Mouse (Mus musculus) thymus, adult 2 months (tissue): ENCODE measurements around the gene Far2. TPM values are rescaled to one million over a fixed set of nuclear protein-coding genes. Genes with fewer than 3 reads are reported as not detected.
A peak's percentile ranks its signal among the peaks of the same experiment; 100 is the strongest.

ENCODE experiments used
- DNase-seq: peaks from one replicate; pipeline ENCODE4 v3.0.0; 2021
- H3K27ac ChIP-seq: fragments of 200-500 bp; 2 replicates; pipeline ENCODE4 v1.5.1; 2012; ENCODE audit warnings: low read length, control low read depth; ENCODE audit not compliant: control insufficient read depth, insufficient read depth
- H3K27me3 ChIP-seq: fragments of 200-500 bp; 2 replicates; pipeline ENCODE4 v1.6.1; 2012; ENCODE audit warnings: mild to moderate bottlenecking, low read length, moderate library complexity, mixed read lengths; ENCODE audit not compliant: control insufficient read depth, insufficient read depth
- H3K36me3 ChIP-seq: fragments of 200-500 bp; 2 replicates; pipeline ENCODE4 v1.6.1; 2012; ENCODE audit warnings: mild to moderate bottlenecking, low read length, moderate library complexity; ENCODE audit not compliant: control insufficient read depth, insufficient read depth
- H3K4me1 ChIP-seq: fragments of 200-500 bp; replicated peaks from 2 replicates; pipeline ENCODE4 v1.6.1; 2012; ENCODE audit warnings: low read length; ENCODE audit not compliant: control insufficient read depth, insufficient read depth
- H3K4me3 ChIP-seq: fragments of 200-500 bp; 2 replicates; pipeline ENCODE4 v1.5.1; 2012; ENCODE audit warnings: mild to moderate bottlenecking, low read length, control low read depth, moderate library complexity; ENCODE audit not compliant: control insufficient read depth, insufficient read depth
- CTCF ChIP-seq: fragments of 200-500 bp; IDR thresholded peaks from 2 replicates; pipeline ENCODE4 v1.5.1; 2012; ENCODE audit warnings: mild to moderate bottlenecking, control low read depth, low read length, moderate library complexity, borderline replicate concordance; ENCODE audit not compliant: control insufficient read depth, poor library complexity, insufficient read depth; ENCODE audit errors: extremely low read depth
- POLR2A ChIP-seq: fragments of 200-500 bp; IDR thresholded peaks from 2 replicates; pipeline ENCODE4 v1.6.1; 2012; ENCODE audit warnings: mild to moderate bottlenecking, low read length, control low read depth, moderate library complexity; ENCODE audit not compliant: control insufficient read depth, poor library complexity, insufficient read depth; ENCODE audit errors: extremely low read depth
- WGBS: fragments of 180-500 bp; shearing (Covaris S2); methylation state at CpG from one replicate; pipeline ENCODE4 v1.1.7; 2018; 5-methylcytosine and 5-hydroxymethylcytosine counted together
- polyA plus RNA-seq: library from polyadenylated mRNA; depleted of rRNA; stranded (reverse); fragments of >200 nt; gene quantifications from 2 replicates; pipeline ENCODE4 v1.2.3, GENCODE M21; 2012

Gene Far2
- polyA plus RNA-seq, 1 experiment, result 0.22 TPM

DNA sequence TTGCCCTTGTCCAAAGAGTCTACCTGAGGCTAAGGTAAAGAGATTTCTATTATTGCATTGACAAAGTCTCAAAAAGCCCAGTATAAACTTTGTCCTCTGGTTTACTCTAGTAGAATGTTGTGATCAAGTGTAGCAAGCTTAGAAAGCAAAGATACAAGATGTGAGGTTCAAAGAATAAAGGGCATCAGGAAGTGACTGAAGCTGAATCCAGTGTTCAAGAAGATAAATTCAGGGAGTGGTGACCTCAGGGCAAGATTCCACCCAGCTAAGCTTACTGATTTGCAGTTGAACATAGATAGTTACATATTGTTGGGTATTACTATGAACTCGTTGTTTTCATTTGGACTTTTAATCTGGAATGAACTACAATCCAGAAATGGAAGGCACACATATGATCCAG, 138.6 kb downstream of the Far2 start:
- TF ChIP-seq CTCF (no peak), POLR2A (no peak)
- H3K27ac ChIP-seq, result no peak overlapping the region
- H3K36me3 ChIP-seq, result peaks cover 46% of the 10 kb centered on the region
- H3K4me3 ChIP-seq, result no peak overlapping the region
- no peak for DNase-seq
- H3K27me3 ChIP-seq, result no peaks in the 10 kb centered on the region
- 94% methylated on average over 1 of the region's 1 CpGs for WGBS
- no peaks in the 10 kb centered on the region for H3K4me1 ChIP-seq

GRCm38 (mm10) chr6:148193972-148194701, 147.1 kb downstream of the Far2 start:
- Histone ChIP-seq H3K27me3 (no peaks in the 10 kb centered on the region), H3K4me3 (no peak overlapping the region), H3K27ac (no peak overlapping the region), H3K36me3 (peaks cover 40% of the 10 kb centered on the region), H3K4me1 (no peaks in the 10 kb centered on the region)
- 96% methylated on average over 6 of the region's 6 CpGs for WGBS
- TF ChIP-seq POLR2A (no peak), CTCF (no peak)
- no peak for DNase-seq

DNA sequence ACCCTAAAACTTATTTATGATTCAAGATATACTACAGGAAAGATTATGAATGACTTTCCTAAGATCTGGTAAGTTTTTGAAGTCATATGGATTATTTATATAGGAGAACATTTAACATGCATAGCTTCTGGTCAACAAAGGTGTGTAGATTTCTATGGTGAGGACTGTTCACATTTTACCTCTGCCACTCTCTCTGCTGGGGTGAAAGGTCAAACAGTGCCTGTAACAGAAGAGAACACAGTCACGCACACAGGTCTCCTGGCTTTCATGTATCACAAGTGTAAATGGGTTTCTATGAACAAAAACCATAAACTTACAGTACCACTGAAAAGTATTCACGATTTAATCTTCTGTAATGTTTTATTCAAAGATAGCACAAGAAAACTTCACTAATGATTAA, 152.1 kb downstream of the Far2 start:
- over 99% methylated on average over 2 of the region's 2 CpGs for whole genome bisulfite sequencing
- Histone ChIP-seq H3K27ac (no peak overlapping the region), H3K4me1 (no peaks in the 10 kb centered on the region), H3K27me3 (no peaks in the 10 kb centered on the region), H3K36me3 (peaks cover 50% of the 10 kb centered on the region), H3K4me3 (no peak overlapping the region)
- TF ChIP-seq CTCF, result no peak
- no peak for DNase-seq

DNA sequence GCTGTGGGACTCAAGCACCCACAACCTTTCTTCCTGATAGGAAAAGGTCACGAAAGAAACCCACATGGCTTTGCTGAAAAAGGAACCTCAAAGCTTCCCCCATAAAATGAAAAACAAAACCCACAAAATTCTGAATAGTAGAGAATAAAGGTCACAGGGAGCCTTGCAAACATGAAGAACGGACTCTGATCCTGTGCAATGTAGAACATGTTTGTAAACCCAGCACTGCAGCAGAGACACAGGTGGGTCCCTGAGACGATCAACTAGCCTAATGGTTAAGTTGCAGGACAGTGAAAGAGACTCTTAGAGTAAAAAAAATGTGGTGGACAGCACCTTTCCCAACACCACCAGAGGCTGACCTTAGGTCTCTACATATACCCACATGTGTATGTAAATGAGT, 152.7 kb downstream of the Far2 start:
- Histone ChIP-seq H3K4me3 (no peak overlapping the region), H3K4me1 (no peaks in the 10 kb centered on the region), H3K27me3 (no peaks in the 10 kb centered on the region), H3K27ac (no peak overlapping the region), H3K36me3 (peaks cover 46% of the 10 kb centered on the region)
- 83% methylated on average over 3 of the region's 3 CpGs for WGBS
- no peak for DNase-seq
- no peak for TF ChIP-seq POLR2A
- TF ChIP-seq CTCF, result no peak

DNA sequence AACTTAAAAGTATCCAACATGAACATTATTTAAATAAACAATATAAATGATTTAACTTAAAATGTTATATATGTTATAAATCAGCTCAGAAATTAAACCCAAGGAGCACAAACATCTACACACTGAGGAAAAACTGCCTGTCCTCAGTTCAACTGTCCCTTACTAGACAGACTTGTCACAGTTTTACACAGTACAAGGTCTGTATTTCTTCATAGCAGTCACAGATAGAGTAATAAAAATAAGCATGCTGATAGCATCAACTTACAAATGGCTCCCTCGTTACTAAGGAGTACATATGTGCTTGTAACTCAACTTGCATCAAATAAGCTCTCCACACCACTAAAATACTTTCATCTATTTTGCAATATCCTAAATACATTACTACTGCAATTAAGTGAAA, 158.1 kb downstream of the Far2 start:
- no peaks in the 10 kb centered on the region for H3K27me3 ChIP-seq
- no peaks in the 10 kb centered on the region for H3K4me1 ChIP-seq
- TF ChIP-seq CTCF (no peak), POLR2A (no peak)
- 92% methylated on average over 1 of the region's 1 CpGs for WGBS
- H3K4me3 ChIP-seq, result no peak overlapping the region
- H3K27ac ChIP-seq, result no peak overlapping the region
- DNase-seq, result no peak
- H3K36me3 ChIP-seq, result peaks cover 23% of the 10 kb centered on the region

- DNase-seq, result no peak
These were observed 160.5 kb downstream of the Far2 start for GRCm38 (mm10) chr6:148207522-148207921.

DNA sequence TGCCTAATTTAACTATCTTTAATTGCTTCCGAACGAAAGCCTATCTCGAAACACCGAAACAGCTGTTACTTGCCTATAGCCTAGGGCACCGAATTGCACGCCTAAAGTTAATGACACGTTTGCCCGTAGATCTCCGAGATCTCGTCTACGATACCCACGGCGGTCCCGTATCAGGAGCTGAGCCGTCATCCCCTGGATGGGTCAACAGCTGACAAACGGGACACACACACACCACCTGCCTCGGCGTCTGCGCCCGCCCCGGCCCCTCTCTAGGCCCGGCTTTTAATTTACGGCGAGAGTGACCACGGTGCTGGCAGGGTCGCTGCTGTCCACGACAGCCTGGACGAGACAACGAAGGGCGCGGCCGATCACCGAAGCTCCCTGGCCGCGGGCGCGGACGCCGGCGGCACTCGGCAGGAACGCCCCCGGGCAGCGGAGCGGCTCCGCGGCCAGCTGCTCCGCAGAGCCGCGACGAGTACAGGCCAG, 164.4 kb downstream of the Far2 start:
- no peak overlapping the region for H3K27ac ChIP-seq
- DNase-seq, result no peak
- H3K27me3 ChIP-seq, result no peaks in the 10 kb centered on the region
- TF ChIP-seq POLR2A, result no peak
- TF ChIP-seq CTCF, result no peak
- under 1% methylated on average over 51 of the region's 51 CpGs for WGBS
- no peaks in the 10 kb centered on the region for H3K4me1 ChIP-seq
- H3K4me3 ChIP-seq, result peak overlapping the region; percentile 56
- H3K36me3 ChIP-seq, result no peaks in the 10 kb centered on the region

More at GRCm38 (mm10) chr6:148207522-148207921, 160.5 kb downstream of the Far2 start:
- no peaks in the 10 kb centered on the region for H3K4me1 ChIP-seq
- WGBS, result 95% methylated on average over 1 of the region's 1 CpGs
- no peak overlapping the region for H3K27ac ChIP-seq
- no peak for TF ChIP-seq POLR2A
- TF ChIP-seq CTCF, result no peak
- no peak overlapping the region for H3K4me3 ChIP-seq
- H3K27me3 ChIP-seq, result no peaks in the 10 kb centered on the region
- peaks cover 6% of the 10 kb centered on the region for H3K36me3 ChIP-seq
